Mouse (Mus musculus): ENCODE results near the gene Eno3. TPM values are rescaled to one million over a fixed set of nuclear protein-coding genes. Genes with fewer than 3 reads are reported as not detected.

Eno3 gene
- polyA plus RNA-seq, 1 experiment from 2014 or later = 30.7 TPM

DNA sequence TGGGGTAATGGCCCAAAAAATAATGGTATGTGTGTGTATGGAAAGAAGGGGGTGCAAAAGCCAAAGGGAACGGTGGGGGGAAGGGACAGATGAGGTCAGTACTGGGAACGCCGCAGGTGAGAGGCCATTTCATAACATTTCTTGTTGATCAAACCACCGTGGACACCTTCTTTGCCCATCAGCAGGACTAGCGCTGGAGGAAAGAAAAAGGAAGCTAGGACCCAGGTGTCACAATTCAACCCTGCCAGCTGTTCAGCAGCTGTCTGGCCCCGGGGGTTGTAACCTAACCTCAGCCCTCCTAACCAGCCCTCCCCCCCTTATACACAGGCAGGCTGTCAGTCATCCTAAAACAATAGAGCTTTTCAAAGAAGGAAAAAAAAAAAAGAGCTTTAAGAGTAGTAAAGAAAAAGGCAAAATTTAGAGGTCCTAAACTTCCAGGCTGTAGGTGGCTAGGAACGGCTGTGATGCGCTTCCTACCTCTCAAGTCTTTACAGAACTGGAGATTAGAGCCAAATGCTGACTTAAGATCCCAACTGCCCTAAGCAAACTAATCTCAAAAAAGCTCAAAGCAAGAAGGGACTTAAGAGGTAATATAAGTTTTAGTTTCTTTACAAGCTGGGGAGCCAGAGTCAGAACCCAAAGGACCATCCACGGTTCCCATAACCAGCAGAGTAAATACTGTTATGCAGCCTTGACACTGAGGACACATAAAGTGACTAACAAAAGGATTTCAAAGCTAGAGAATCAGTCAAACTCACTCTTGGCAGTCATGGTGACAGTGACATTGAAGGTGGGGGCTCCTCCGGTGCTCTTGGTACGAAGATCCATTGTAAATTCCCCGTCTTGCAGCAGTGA lies 4.7 kb upstream of the Eno3 start:
- Histone ChIP-seq H3K4me1 (ENCODE audit: control insufficient read depth, insufficient read depth, low read length) (peaks cover 11% of the 10 kb centered on the region), H3K4me3 (ENCODE audit: low read depth, low read length) (peak overlapping the region; percentile 100), H3K4me2 (ENCODE audit: low read depth, low read length) (peak overlapping the region; percentile 95), H3K36me3 (replicated peaks; ENCODE audit: control insufficient read depth, insufficient read depth, low read depth, low read length) (peaks cover 17% of the 10 kb centered on the region), H3K27ac (replicated peaks; ENCODE audit: low read depth, low read length) (no peak overlapping the region), H3K9me3 (replicated peaks; ENCODE audit: control insufficient read depth, low read length) (no peaks in the 10 kb centered on the region), H3K9ac (replicated peaks; ENCODE audit: low read length) (peak overlapping the region; percentile 97), H3K27me3 (ENCODE audit: control insufficient read depth, insufficient read depth, low read length) (no peaks in the 10 kb centered on the region)
- 45% methylated on average over 12 of the region's 12 CpGs for WGBS
- DNase-seq (ENCODE audit: low spot score) (peak; percentile 67), ATAC-seq (replicated peaks; ENCODE audit: insufficient number of reproducible peaks, low FRiP score, low TSS enrichment, low read depth) (no peak)

DNA sequence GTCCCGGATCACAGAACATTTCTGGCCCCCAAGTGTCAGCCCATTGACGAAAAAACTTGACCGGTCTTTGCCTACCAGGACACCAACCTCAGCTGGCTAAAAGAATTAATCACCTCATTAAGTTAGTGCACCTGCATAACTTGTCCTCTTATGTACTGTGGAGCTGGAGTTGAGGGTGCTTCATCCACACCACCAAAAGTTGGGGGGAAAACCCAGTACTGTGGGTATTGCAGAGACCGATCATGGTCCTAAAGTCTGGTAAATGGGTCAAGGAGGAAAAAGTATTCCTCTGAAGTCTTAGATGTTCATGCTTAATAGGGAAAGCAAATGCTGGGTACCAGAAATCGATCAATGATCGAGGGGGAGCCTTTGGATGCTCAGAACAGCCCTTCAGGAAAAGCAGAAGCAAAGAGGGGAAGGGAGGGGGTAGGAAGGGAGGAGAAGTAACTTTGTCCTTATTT lies 4.1 kb upstream of the Eno3 start:
- H3K9me3 ChIP-seq (replicated peaks; ENCODE audit: control insufficient read depth, low read length) = no peaks in the 10 kb centered on the region
- H3K27me3 ChIP-seq (ENCODE audit: control insufficient read depth, insufficient read depth, low read length) = no peaks in the 10 kb centered on the region
- H3K9ac ChIP-seq (replicated peaks; ENCODE audit: low read length) = peak overlapping the region; percentile 97
- ATAC-seq (replicated peaks; ENCODE audit: insufficient number of reproducible peaks, low FRiP score, low TSS enrichment, low read depth) (no peak), DNase-seq (ENCODE audit: low spot score) (peak; percentile 25)
- H3K4me2 ChIP-seq (ENCODE audit: low read depth, low read length) = peak overlapping the region; percentile 95
- H3K4me3 ChIP-seq (ENCODE audit: low read depth, low read length) = peak overlapping the region; percentile 100
- 49% methylated on average over 6 of the region's 6 CpGs for WGBS
- peaks cover 17% of the 10 kb centered on the region for H3K36me3 ChIP-seq (replicated peaks; ENCODE audit: control insufficient read depth, insufficient read depth, low read depth, low read length)
- H3K4me1 ChIP-seq (ENCODE audit: control insufficient read depth, insufficient read depth, low read length) = peaks cover 10% of the 10 kb centered on the region
- H3K27ac ChIP-seq (replicated peaks; ENCODE audit: low read depth, low read length) = peak overlapping the region; percentile 97

DNA sequence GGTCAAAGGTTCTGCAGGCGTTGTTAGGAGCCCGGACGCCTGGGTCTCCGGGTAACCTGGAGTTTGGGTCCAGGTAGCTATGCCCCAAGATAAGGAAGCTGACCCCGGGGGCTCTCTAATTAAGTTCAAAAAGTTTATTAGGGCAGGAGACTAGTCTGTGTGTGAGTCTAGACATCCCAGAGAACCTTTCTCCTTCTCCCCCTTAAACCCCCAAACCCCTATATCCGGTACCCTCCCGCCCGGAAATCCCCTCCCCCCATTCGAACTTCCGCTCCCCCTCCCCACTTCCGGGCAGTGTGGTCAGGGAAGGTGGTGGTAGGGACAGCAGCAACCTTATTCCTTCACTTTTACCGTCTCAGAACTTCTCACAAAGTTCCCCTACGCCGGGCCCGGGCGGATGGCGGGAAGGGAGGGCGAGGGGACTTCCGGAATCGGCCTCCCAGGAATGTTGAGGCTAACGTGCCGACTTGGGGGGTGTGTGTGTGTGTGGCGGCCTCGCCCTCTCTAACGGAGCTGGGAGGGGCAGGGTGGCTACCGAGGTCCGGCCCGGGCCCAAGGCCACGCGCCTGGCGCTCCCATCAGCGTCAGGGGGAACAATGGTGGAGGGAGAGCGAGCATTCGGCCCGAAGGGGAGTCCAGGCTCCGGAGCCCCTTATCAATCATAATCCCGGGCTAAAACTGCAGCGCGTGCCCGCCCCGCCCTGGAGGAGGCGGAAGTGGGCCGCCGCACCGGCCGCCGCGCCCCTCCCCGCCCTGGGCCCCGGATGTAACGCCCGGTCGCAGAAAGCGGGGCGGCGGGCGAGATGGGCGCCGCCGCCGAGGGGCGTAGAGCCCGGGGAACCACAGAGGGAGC lies 3.4 kb upstream of the Eno3 start:
- under 1% methylated on average over 59 of the region's 63 CpGs for WGBS
- Histone ChIP-seq H3K9ac (replicated peaks; ENCODE audit: low read length) (peak overlapping the region; percentile 97), H3K4me3 (ENCODE audit: low read depth, low read length) (peak overlapping the region; percentile 100), H3K36me3 (replicated peaks; ENCODE audit: control insufficient read depth, insufficient read depth, low read depth, low read length) (peaks cover 17% of the 10 kb centered on the region), H3K27me3 (ENCODE audit: control insufficient read depth, insufficient read depth, low read length) (no peaks in the 10 kb centered on the region), H3K4me2 (ENCODE audit: low read depth, low read length) (peak overlapping the region; percentile 95), H3K27ac (replicated peaks; ENCODE audit: low read depth, low read length) (peak overlapping the region; percentile 97), H3K4me1 (ENCODE audit: control insufficient read depth, insufficient read depth, low read length) (peaks cover 9% of the 10 kb centered on the region), H3K9me3 (replicated peaks; ENCODE audit: control insufficient read depth, low read length) (no peaks in the 10 kb centered on the region)
- DNase-seq (ENCODE audit: low spot score) (peak; percentile 79), ATAC-seq (replicated peaks; ENCODE audit: insufficient number of reproducible peaks, low FRiP score, low TSS enrichment, low read depth) (peak; percentile 26)

DNA sequence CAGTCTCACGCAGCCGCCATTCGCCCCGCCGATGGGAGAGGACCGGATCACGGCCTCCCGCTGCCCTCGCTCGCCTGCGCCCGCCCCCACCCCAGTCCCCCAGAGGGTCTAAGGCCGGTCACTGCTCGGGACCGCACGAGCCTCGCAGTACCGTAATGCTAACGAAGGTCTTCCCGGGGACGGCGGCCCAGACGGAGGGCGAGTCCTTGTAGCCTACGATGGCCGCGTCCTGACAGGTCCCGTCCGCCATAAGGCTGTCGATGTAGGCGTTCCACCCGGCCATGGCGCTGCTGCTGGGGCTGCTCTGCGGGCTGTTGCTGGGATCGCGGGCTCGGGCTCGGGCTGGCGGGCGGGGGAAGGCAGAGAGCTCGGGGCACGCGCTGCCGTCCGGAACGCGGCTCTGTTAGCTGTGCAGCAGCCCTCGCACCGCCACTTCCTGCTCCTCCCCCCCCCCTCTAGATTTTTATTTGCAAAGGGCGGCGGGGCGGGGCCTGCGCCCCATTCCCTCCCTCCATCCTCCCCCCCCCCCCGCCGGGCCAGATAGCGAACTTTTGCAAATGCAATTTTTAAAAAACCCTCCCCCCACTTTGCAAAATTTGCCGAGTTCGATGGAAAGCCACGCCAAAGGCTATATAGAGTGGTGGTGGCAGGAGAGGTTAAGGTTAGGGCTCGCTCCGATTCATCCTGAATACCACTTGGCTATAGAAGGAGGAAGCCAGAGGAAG lies 2.6 kb upstream of the Eno3 start, which contains the start of gene Pfn1:
TSS of gene Pfn1 (minus strand) at position 447 of the 725 bp plus-strand sequence.
- DNase-seq (ENCODE audit: low spot score) (peak; percentile 91), ATAC-seq (replicated peaks; ENCODE audit: insufficient number of reproducible peaks, low FRiP score, low TSS enrichment, low read depth) (peak; percentile 26)
- H3K4me3 ChIP-seq (ENCODE audit: low read depth, low read length) = peak within 1 kb of the TSS; percentile 100
- H3K4me1 ChIP-seq (ENCODE audit: control insufficient read depth, insufficient read depth, low read length) = peaks cover 9% of the 10 kb centered on the region
- WGBS = 0% methylated on average over 52 of the region's 61 CpGs
- H3K27ac ChIP-seq (replicated peaks; ENCODE audit: low read depth, low read length) = peak within 1 kb of the TSS; percentile 97
- H3K9me3 ChIP-seq (replicated peaks; ENCODE audit: control insufficient read depth, low read length) = no peaks in the 10 kb centered on the region
- no peaks in the 10 kb centered on the region for H3K27me3 ChIP-seq (ENCODE audit: control insufficient read depth, insufficient read depth, low read length)
- peak within 1 kb of the TSS; percentile 95 for H3K4me2 ChIP-seq (ENCODE audit: low read depth, low read length)
- peak within 1 kb of the TSS; percentile 97 for H3K9ac ChIP-seq (replicated peaks; ENCODE audit: low read length)
- H3K36me3 ChIP-seq (replicated peaks; ENCODE audit: control insufficient read depth, insufficient read depth, low read depth, low read length) = peaks cover 17% of the 10 kb centered on the region

DNA sequence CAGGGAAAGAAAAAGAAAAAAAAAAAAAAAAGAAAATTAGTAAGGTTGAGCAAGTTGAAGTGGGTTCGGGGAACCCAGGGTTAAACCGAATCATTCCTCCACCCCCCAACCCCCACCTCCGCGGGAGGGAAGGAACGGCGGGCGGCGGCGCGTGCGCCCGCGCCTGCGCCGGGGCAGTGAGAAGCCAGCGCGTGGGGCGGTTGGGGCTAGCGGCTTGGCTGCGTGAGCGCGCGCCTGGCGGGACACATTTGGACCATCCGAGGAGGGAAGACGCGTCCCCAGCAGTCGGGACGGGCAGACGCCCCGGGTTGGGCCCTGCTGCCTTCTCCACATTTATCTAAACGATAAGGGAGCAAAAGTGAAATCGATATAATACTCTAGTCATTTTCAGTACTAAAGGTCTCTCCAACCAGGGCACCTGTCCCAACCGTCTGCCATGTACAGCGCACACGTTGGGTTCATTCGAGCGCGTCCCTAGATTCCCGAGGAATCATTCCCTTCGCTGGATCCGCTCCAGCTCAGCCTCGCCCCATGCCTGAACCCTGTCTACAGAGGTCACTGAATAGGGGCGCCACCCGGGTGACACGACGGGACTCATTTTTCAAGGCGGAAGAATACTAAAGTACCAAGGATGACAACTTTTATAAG lies 2.0 kb upstream of the Eno3 start:
- peaks cover 9% of the 10 kb centered on the region for H3K4me1 ChIP-seq (ENCODE audit: control insufficient read depth, insufficient read depth, low read length)

DNA sequence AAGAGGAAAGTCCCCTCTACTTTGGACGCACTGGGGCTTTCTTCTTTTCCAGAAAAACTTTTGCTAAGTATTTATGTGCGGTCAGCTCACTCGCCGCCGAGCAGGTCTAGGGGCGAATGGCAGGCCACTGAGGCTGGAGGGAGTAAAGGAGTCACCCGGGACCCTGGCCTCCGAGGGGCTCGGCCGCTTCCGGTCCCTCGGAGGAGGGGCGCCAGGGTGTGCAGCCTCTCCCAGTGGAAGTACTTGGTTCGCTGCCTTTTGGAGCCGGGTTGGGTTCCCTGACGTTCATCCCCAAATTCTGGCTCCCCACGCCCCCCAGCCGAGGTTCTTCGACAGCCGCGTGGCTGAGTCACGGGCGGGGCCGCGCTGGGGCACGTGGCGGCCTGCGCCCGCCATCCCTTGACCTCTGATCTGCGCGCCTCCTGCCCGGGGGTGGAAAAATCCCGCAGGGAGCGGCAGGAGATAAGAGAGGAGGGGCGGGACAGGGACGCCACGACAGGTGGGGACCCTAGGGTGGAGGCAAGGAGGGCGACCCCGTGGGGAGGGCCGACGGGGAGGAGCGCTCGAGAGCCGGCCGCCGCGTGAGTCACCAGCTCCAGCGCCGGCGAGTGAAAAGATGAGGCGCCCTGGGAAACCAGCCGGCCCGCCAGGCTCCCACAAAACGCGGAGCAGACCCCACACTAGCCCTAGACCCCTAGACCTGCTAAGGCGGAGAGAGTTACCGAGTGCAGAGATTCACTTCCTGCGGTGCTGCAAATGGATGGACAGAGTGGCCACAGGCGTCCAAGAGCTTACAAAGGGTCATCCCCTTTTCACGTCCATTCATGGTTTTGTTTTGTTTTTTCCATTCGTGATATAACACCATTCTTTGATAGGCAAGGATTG lies 1.2 kb upstream of the Eno3 start:
- peak overlapping the region; percentile 97 for H3K27ac ChIP-seq (replicated peaks; ENCODE audit: low read depth, low read length)
- H3K9ac ChIP-seq (replicated peaks; ENCODE audit: low read length) = peak overlapping the region; percentile 97
- H3K4me3 ChIP-seq (ENCODE audit: low read depth, low read length) = peak overlapping the region; percentile 100
- H3K9me3 ChIP-seq (replicated peaks; ENCODE audit: control insufficient read depth, low read length) = no peaks in the 10 kb centered on the region
- ATAC-seq (replicated peaks; ENCODE audit: insufficient number of reproducible peaks, low FRiP score, low TSS enrichment, low read depth) = peak; percentile 20
- H3K4me2 ChIP-seq (ENCODE audit: low read depth, low read length) = peak overlapping the region; percentile 95
- WGBS = under 1% methylated on average over 61 of the region's 61 CpGs
- no peaks in the 10 kb centered on the region for H3K27me3 ChIP-seq (ENCODE audit: control insufficient read depth, insufficient read depth, low read length)
- peak; percentile 69 for DNase-seq (ENCODE audit: low spot score)
- H3K4me1 ChIP-seq (ENCODE audit: control insufficient read depth, insufficient read depth, low read length) = peaks cover 9% of the 10 kb centered on the region
- H3K36me3 ChIP-seq (replicated peaks; ENCODE audit: control insufficient read depth, insufficient read depth, low read depth, low read length) = peaks cover 7% of the 10 kb centered on the region

More for the DNA sequence above, 2.0 kb upstream of the Eno3 start:
- Histone ChIP-seq H3K4me3 (ENCODE audit: low read depth, low read length) (peak overlapping the region; percentile 100), H3K27ac (replicated peaks; ENCODE audit: low read depth, low read length) (peak overlapping the region; percentile 97), H3K9me3 (replicated peaks; ENCODE audit: control insufficient read depth, low read length) (no peaks in the 10 kb centered on the region), H3K9ac (replicated peaks; ENCODE audit: low read length) (peak overlapping the region; percentile 97), H3K36me3 (replicated peaks; ENCODE audit: control insufficient read depth, insufficient read depth, low read depth, low read length) (peaks cover 13% of the 10 kb centered on the region), H3K27me3 (ENCODE audit: control insufficient read depth, insufficient read depth, low read length) (no peaks in the 10 kb centered on the region), H3K4me2 (ENCODE audit: low read depth, low read length) (peak overlapping the region; percentile 95)
- 0% methylated on average over 43 of the region's 48 CpGs for WGBS
- peak; percentile 89 for DNase-seq (ENCODE audit: low spot score)
- ATAC-seq (replicated peaks; ENCODE audit: insufficient number of reproducible peaks, low FRiP score, low TSS enrichment, low read depth) = peak; percentile 37

Measured in embryonic facial prominence, embryonic 11.5 days (tissue).